Mouse (Mus musculus) adrenal gland, adult (tissue): ENCODE measurements at regions not wholly inside any gene's neighbourhood (a gene's known extent, or its start where the extent isn't known, plus 50 kb on each side); places are given as distances from the start of the nearest gene placed in this dataset.
"Not testable (repeated sequence)": the region's sequence is repeated elsewhere in the genome, so short reads cannot be mapped to it uniquely, and the experiment has no call there.

ENCODE experiments used
- DNase-seq, 2 experiments: peaks; one replicate each; pipeline ENCODE4 v3.0.0; 2022 to 2023; ENCODE audit warnings: low spot score in 1 of 2; ENCODE audit not compliant: inconsistent age in 2 of 2

DNA sequence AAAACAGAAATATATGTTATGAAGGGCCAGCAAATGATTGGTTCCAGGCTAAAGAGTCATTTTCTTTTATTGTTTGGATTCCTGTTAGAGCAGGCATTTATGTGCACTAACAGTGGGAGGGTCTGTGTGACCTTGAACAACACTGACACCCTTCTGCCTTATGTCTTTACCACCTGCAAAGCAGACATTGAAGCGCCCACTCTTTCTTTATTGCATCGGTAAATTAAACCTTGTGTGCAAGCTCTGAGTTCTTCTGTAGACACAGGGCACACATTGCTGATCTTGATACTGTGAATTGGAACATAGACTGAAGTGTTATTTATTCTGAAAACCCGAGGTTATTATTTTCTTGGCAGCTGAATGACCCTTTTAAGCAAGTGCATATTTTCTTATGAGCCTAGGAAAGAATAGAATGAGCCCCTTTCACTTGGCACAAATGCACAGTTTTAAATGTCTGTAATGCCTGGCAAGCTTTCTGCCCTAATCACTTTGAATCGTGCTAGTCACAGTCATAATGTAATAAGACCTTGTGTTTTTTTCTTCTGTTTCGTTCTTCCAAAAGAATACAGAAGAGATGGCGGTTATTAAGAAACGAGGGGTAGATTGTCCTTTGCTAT is 125.1 kb upstream of the Cobl start:
- DNase-seq, result no peak

DNA sequence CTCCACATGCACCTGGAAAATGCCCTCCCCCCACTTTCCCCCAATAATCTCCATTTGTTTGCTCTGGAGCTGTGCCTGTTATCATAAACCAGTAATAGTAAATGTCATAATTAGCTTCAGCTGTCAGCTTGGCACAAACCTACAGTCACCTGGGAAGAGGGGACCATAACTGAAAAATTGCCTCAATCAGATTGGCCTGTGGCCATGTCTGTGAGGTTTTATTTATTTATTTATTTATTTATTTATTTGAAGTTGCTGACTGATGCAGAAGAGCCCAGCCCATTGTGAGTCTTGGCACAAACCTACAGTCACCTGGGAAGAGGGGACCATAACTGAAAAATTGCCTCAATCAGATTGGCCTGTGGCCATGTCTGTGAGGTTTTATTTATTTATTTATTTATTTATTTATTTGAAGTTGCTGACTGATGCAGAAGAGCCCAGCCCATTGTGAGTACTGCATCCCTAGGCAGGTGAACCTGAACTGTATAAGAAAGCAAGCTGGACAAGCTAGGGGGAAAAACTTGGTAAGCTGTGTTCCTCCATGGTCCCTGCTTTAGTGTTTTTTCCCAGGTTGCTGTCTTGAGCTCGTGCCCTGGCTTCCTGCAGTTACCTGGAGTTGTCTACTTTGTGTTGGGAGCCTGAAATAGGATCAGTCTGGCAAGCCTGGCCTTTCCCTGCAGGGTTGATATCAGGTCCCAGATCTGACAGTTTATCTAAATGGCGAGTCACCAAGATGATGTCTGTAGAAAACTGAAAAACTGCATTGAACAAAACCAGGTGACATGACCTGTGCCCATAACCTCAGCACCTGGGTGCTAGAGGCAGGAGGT is 120.3 kb upstream of the Cobl start:
- DNase-seq, result not testable (repeated sequence)

DNA sequence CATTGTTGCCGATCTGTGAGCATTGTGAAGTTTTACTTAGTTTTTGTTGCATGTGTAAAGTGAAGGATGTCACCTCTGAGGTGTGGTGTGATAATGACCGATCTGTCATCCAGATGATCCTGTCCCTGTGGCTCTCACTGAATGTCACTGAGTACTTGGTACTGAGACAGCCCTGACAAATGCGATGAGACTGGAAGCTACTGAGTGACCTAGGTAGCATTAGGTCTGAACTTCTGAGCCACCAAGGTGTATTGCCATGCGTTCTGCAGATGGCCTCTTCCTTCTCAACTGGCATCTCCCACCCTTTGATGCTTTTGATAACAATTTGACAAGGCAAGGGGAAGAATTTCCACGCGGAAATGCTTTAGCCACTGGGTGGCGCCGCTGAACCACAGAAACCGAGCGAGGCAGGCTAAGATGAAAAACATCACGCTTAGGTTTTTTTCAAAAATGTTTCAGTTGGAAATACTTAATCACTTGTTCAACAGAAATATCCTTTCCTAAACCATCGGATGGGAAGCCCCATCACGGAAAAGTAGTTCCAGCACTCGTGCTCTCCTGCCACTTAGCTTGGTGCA is 114.3 kb upstream of the Cobl start:
- DNase-seq, result peak; percentile 4 to 50

DNA sequence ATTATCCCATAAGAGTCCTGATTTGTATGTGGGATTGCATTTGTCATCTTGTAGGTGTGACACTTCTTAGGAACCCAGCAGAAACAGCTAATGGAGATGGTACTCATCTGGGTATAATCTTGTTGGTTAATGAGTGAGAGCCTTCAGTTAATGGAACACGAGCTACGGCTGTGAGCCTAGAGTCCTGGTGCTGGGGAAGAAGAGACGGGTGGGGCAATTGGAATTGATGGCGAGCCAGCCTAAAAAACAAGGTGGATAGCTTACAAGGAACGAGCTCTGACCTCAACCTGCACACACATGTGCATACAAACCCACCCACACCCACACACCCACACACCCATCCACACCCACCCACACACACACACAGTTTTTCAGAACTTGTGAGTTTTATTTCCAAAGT is 94.9 kb upstream of the Cobl start:
- no peak for DNase-seq

DNA sequence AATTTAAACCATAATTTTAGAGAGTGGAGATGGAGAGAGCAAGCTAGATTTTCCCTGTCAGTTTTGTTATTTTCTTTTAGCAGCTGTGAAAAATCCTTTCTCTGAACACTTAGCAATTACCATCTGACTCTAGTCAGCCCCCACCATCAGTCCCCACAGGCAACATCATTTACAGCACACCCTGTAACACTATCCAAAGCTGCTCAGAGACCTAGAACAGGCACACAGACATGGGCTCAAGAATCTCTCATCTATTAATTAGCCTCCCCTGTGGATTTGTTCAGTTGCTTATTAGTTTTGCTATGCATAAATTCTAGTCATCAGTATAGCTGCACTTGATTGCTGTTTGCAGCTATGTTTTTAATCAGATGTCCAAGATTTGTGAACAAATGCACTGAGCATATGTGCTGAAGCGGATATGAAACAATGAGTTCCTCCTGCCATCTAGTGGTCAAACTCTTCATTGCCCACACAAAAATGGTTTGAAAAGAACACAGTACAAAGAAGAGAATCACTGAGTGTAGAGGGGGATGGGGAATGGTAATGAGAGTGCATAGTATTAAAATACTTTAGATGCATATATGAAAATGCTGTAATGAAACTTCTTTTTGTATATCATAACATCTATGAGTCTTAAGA is 94.4 kb upstream of the Cobl start:
- DNase-seq, result peak in 1 of 2 experiments; percentile 72

DNA sequence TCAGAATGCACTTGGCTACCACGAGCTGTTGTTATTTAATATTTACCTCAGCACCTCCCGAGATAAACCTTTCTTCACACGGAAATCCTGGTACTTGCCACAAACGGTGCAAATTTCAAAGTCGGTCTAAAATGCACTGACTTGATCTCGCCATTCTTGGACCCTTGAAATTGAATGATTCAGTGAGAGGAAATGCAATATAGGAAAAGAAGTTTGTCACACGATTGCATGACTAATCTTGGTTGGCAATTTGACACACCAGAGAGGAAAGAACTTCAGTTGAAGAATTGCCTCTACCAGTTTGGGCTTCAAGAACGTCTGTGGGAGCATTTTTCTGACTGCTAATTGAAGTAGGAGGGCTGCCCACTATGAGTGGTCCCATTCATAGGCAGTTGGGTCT is 93.4 kb upstream of the Cobl start:
- no peak for DNase-seq

DNA sequence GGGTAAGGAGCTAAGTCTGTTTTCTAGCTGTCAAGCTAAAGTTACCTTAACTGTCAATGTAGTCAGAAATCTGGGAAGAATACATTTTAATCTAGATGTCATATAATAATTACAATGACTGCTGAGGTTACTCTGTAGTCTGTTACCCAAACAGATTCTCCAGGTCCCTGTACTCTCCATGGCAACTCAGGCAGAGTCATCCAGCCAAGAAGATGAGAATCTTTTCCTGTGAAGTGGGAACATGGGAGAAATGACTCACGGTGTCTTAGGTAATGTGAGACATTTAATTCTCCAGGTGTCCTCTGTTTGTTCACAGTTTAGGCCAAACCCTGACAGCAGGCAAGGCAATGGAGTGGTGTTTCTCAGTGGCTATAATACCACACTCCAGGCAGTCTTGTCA is 81.0 kb upstream of the Cobl start:
- DNase-seq, result no peak

DNA sequence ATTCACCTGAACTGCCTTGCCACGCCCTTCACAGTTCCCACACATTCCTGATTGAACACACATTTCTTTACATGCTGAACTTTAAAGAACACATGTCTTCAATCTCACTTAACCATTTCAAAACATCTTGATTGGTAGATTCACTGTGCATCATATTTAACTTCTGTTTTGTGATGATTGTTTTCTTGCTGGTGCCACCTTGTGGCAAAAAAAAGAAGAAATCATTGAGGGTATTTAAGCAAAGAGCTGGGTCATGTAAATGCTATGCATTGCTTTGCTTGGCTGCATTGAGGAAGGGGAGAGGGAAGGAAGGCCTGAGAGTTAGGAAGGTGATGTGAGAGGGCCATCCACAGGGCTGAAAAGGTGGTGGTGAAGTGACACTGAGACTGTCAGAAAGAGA is 78.3 kb upstream of the Cobl start:
- peak in 1 of 2 experiments; percentile 42 for DNase-seq

DNA sequence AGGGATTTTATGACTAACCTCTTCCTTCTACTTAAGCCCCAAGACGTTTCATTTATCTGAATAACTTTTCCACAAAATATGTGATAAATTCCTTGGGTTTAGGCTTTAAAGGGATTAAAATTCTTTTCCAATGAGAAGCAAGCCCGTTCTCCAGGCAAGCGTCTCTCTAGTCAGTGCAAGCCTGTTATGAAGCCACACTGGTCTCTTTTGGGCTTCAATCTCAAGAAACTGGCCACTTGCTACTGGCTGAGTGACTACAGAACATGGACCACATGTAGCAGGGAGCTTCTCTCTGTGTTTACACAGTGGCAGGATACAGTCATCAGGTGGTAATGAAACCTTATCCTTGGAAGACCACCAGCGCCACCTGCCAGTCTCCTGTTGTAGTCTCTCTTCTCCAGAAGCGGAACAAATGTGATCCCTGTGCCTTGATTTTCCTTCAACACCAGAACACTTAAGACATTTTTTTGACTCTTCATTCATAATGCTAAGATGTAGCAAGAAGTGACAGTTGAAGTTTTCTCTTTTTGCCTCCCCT is 75.6 kb upstream of the Cobl start:
- no peak for DNase-seq

DNA sequence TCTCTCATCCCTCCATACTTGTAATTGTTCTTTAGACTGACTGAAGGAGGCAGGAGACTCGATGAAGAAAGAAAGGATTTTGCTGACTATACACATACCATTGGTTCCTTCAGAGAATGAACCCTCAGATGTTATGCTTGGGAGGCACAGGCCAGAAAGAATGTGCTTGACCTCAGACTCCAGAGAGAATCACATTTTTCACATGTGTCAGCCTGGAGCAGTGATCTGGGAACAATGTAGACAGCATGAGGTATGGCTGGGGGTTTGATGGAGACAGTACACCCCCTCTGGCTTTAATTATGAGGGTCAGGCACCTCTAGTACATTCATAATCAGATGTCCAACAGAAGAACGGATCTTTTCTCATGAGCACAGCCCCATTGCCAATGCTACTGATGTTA is 70.3 kb upstream of the Cobl start:
- DNase-seq, result no peak

DNA sequence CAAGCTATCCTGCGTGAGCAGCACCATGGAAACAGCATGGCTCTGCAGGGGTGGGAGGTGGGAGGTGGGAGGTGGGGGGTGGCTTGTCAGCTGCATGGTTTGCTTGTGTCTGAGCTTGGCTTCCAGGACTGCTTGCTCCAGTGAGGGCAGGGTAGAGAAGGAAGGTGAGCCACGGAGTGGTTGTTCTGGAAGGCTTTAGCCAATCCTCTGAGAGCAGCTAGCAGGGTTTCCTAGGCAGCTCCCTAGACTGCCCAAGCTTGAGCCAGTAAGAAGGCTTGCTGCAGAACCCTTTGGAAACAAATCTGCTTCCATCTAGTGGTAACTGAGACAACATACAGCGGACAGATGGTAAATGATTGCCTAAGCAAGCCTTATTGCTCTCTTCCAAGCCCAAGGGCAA is 67.5 kb upstream of the Cobl start:
- DNase-seq, result peak; percentile 25 to 65

DNA sequence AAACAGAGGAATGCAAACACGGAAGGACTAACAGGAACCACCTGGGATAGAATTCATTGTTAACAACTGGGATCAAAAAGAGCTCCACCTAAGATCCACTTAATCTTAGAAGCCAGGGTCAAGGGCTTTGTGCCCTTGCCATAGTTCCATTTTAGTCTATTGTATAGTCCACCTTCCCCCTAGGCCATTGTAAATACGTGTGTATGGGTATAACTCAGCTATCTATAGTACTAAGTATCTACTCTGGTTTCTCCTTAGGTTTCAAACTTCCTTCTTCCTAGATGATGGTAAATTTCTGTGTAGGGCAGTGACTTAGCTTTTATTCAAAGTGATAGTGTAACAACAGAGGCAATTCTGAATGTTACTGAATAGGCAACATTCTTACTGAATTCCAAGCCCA is 57.3 kb upstream of the Cobl start:
- not testable (repeated sequence) for DNase-seq

DNA sequence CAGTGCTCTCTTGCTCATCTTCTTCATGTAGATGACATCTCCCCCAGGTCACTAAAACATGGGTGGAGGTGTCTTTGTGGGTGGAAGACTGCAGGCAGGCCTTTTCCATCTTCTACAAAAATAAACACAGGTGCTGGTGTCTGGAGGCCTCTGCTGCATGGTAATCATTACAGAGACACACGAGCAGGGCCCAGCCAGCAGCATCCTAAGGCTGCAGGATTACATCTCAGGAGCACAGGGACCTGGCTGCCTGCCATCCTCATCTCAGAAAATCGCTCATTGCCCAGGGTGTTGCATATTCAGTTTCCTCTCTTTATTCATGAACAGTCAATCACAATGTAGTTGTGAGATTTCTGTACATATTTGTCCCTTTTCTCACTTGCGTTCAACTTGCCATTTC is 56.5 kb upstream of the Cobl start:
- no peak for DNase-seq

DNA sequence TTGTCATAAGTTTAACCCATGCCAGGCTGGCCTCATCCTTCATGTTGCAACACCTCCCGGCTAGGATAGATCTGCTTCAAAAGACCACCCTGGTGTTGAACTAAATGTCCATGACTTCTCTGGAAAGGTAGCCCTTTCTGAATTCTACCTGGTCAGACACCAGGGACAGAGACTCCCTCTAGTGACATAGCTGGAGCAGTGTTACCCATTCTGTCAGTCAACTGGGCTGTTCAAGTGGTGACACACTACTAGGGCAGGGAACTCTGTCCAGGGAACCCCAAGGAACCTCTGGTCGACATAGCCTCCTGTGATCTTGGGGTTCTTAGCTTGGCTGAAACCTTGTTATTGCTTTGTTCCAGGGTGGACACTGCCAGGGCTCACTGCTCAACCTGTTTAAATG is 51.6 kb upstream of the Cobl start:
- no peak for DNase-seq
